Mouse (Mus musculus) MEL (cell line): Measurements from ENCODE around the gene Pabpc1l. TPM values are rescaled to one million over a fixed set of nuclear protein-coding genes. Genes with fewer than 3 reads are reported as not detected.
"Not testable (repeated sequence)": the region's sequence is repeated elsewhere in the genome, so short reads cannot be mapped to it uniquely, and the experiment has no call there.

Experiments used
- DNase-seq: peaks from one replicate; pipeline ENCODE4 v3.0.0; 2011; ENCODE audit warnings: low read depth, low spot score
- H3K27ac ChIP-seq: 2 replicates; pipeline ENCODE4 v1.5.1; 2012; ENCODE audit warnings: low read depth, mild to moderate bottlenecking, control low read depth, low read length, moderate library complexity; ENCODE audit not compliant: control insufficient read depth
- H3K27me3 ChIP-seq, 2 experiments: fragments of 150-350 bp in 1 of 2; sonication (generic) in 1 of 2; 2 replicates each; pipeline ENCODE4 v1.6.1; 2012; ENCODE audit warnings: low read length in 2 of 2, mild to moderate bottlenecking in 2 of 2, improper control_type of control experiment in 1 of 2, moderate library complexity in 1 of 2; ENCODE audit not compliant: insufficient read depth in 2 of 2, control insufficient read depth in 1 of 2
- H3K36me3 ChIP-seq, 2 experiments: 2 replicates each; pipeline ENCODE4 v1.6.1; 2012 to 2014; ENCODE audit warnings: low read length in 2 of 2, improper control_type of control experiment in 1 of 2, inconsistent platforms in 1 of 2, mild to moderate bottlenecking in 1 of 2; ENCODE audit not compliant: insufficient read depth in 2 of 2, control insufficient read depth in 1 of 2
- H3K4me1 ChIP-seq, 2 experiments: fragments of 150-350 bp in 1 of 2; sonication (generic) in 1 of 2; 2 replicates each; pipeline ENCODE4 v1.6.1; 2012; ENCODE audit warnings: low read length in 2 of 2, improper control_type of control experiment in 1 of 2, mild to moderate bottlenecking in 1 of 2; ENCODE audit not compliant: insufficient read depth in 2 of 2, control insufficient read depth in 1 of 2
- H3K4me3 ChIP-seq, 2 experiments: fragments of 150-350 bp in 1 of 2; sonication (generic) in 1 of 2; 2 replicates each; pipeline ENCODE4 v1.5.1; 2012; ENCODE audit warnings: low read depth in 2 of 2, low read length in 2 of 2, mild to moderate bottlenecking in 2 of 2, moderate library complexity in 2 of 2, control low read depth in 1 of 2, improper control_type of control experiment in 1 of 2; ENCODE audit not compliant: control insufficient read depth in 1 of 2, insufficient read depth in 1 of 2
- H3K79me2 ChIP-seq: 2 replicates; pipeline ENCODE4 v1.6.1; 2012; ENCODE audit warnings: mild to moderate bottlenecking, low read length, moderate library complexity; ENCODE audit not compliant: control insufficient read depth, poor library complexity, insufficient read depth
- H3K9ac ChIP-seq: 2 replicates; pipeline ENCODE4 v1.6.1; 2012; ENCODE audit warnings: low read depth, mild to moderate bottlenecking, control low read depth, low read length, moderate library complexity; ENCODE audit not compliant: control insufficient read depth, poor library complexity, severe bottlenecking
- H3K9me3 ChIP-seq: fragments of 150-350 bp; sonication (generic); replicated peaks from 2 replicates; pipeline ENCODE4 v1.6.1; 2012; ENCODE audit warnings: mild to moderate bottlenecking, low read length, improper control_type of control experiment, moderate library complexity; ENCODE audit not compliant: insufficient read depth
- CHD2 ChIP-seq: IDR thresholded peaks from 2 replicates; pipeline ENCODE4 v1.6.1; 2011; ENCODE audit warnings: low read length, improper control_type of control experiment
- ELF1 ChIP-seq: IDR thresholded peaks from 2 replicates; pipeline ENCODE4 v1.6.1; 2014; ENCODE audit warnings: low read depth, mild to moderate bottlenecking, inconsistent platforms, low read length, improper control_type of control experiment, moderate library complexity
- EP300 ChIP-seq, 2 experiments: IDR thresholded peaks; 2 replicates each; pipeline ENCODE4 v1.6.1; 2011; ENCODE audit warnings: improper control_type of control experiment in 2 of 2, low read length in 2 of 2, low read depth in 1 of 2, mild to moderate bottlenecking in 1 of 2
- GABPA ChIP-seq: IDR thresholded peaks from 2 replicates; pipeline ENCODE4 v1.6.1; 2012; ENCODE audit warnings: low read depth, mild to moderate bottlenecking, inconsistent platforms, low read length, improper control_type of control experiment, moderate library complexity
- HCFC1 ChIP-seq: IDR thresholded peaks from 2 replicates; pipeline ENCODE4 v1.6.1; 2012; ENCODE audit warnings: low read depth, mild to moderate bottlenecking, inconsistent platforms, low read length, improper control_type of control experiment, moderate library complexity
- JUND ChIP-seq: IDR thresholded peaks from 2 replicates; pipeline ENCODE4 v1.6.1; 2011; ENCODE audit warnings: low read depth, mild to moderate bottlenecking, improper control_type of control experiment, low read length
- MAX ChIP-seq: IDR thresholded peaks from 2 replicates; pipeline ENCODE4 v1.6.1; 2011; ENCODE audit warnings: low read length, improper control_type of control experiment
- MAZ ChIP-seq: IDR thresholded peaks from 2 replicates; pipeline ENCODE4 v1.6.1; 2012; ENCODE audit warnings: low read depth, mild to moderate bottlenecking, inconsistent platforms, low read length, improper control_type of control experiment
- MXI1 ChIP-seq: IDR thresholded peaks from 2 replicates; pipeline ENCODE4 v1.6.1; 2011; ENCODE audit warnings: mild to moderate bottlenecking, low read depth, low read length, improper control_type of control experiment
- MYB ChIP-seq: IDR thresholded peaks from 2 replicates; pipeline ENCODE4 v1.6.1; 2011; ENCODE audit warnings: mild to moderate bottlenecking, low read depth, low read length, improper control_type of control experiment
- MYC ChIP-seq: IDR thresholded peaks from 2 replicates; pipeline ENCODE4 v1.6.1; 2011; ENCODE audit warnings: low read depth, mild to moderate bottlenecking, low read length, improper control_type of control experiment, moderate library complexity
- NELFE ChIP-seq: IDR thresholded peaks from 2 replicates; pipeline ENCODE4 v1.6.1; 2011; ENCODE audit warnings: low read depth, low read length, improper control_type of control experiment
- NRF1 ChIP-seq: IDR thresholded peaks from 2 replicates; pipeline ENCODE4 v1.6.1; 2014; ENCODE audit warnings: low read depth, mild to moderate bottlenecking, inconsistent platforms, low read length, improper control_type of control experiment, moderate library complexity; ENCODE audit not compliant: poor library complexity, insufficient read depth, severe bottlenecking
- POLR2A ChIP-seq, 2 experiments: IDR thresholded peaks; 2 replicates each; pipeline ENCODE4 v1.6.1; 2011 to 2012; ENCODE audit warnings: low read length in 2 of 2, mild to moderate bottlenecking in 2 of 2, control low read depth in 1 of 2, improper control_type of control experiment in 1 of 2, low read depth in 1 of 2, moderate library complexity in 1 of 2; ENCODE audit not compliant: control insufficient read depth in 1 of 2, insufficient read depth in 1 of 2, poor library complexity in 1 of 2
- POLR2AphosphoS2 ChIP-seq: IDR thresholded peaks from 2 replicates; pipeline ENCODE4 v1.6.1; 2011; ENCODE audit warnings: low read length, improper control_type of control experiment
- POLR2AphosphoS5 ChIP-seq: IDR thresholded peaks from 2 replicates; pipeline ENCODE4 v1.6.1; 2012; ENCODE audit warnings: low read depth, borderline replicate concordance, mild to moderate bottlenecking, inconsistent platforms, low read length, moderate library complexity, mixed read lengths
- SIN3A ChIP-seq: IDR thresholded peaks from 2 replicates; pipeline ENCODE4 v1.6.1; 2012; ENCODE audit warnings: low read length, improper control_type of control experiment, inconsistent platforms
- SMC3 ChIP-seq: IDR thresholded peaks from 2 replicates; pipeline ENCODE4 v1.6.1; 2011; ENCODE audit warnings: low read depth, low read length, improper control_type of control experiment
- TBP ChIP-seq: IDR thresholded peaks from 2 replicates; pipeline ENCODE4 v1.8.0; 2011; ENCODE audit warnings: low read depth, low read length, improper control_type of control experiment
- UBTF ChIP-seq: IDR thresholded peaks from 2 replicates; pipeline ENCODE4 v1.6.1; 2012; ENCODE audit warnings: low read depth, mild to moderate bottlenecking, inconsistent platforms, low read length, improper control_type of control experiment, moderate library complexity, borderline replicate concordance; ENCODE audit not compliant: insufficient read depth
- USF1 ChIP-seq: IDR thresholded peaks from 2 replicates; pipeline ENCODE4 v1.6.1; 2014; ENCODE audit warnings: low read depth, mild to moderate bottlenecking, inconsistent platforms, low read length, improper control_type of control experiment, moderate library complexity
- ZC3H11A ChIP-seq: IDR thresholded peaks from 2 replicates; pipeline ENCODE4 v1.6.1; 2012; ENCODE audit warnings: low read depth, mild to moderate bottlenecking, inconsistent platforms, low read length, improper control_type of control experiment
- ZKSCAN1 ChIP-seq: IDR thresholded peaks from 2 replicates; pipeline ENCODE4 v1.6.1; 2012; ENCODE audit warnings: low read depth, mild to moderate bottlenecking, inconsistent platforms, low read length, improper control_type of control experiment, moderate library complexity
- ZMIZ1 ChIP-seq: IDR thresholded peaks from 2 replicates; pipeline ENCODE4 v1.6.1; 2012; ENCODE audit warnings: low read depth, mild to moderate bottlenecking, inconsistent platforms, low read length, improper control_type of control experiment, moderate library complexity
- polyA plus RNA-seq, 2 experiments: library from polyadenylated mRNA; stranded (reverse) in 1 of 2; unstranded in 1 of 2; fragments of >175 nt in 1 of 2; fragments of >200 nt in 1 of 2; gene quantifications; 2 replicates each; pipeline versions ENCODE4 v1.2.1 to v1.2.4; 2012; ENCODE audit warnings: low replicate concordance in 2 of 2, low read depth in 1 of 2; ENCODE audit not compliant: insufficient read length in 2 of 2, insufficient read depth in 1 of 2, missing spikeins in 1 of 2
- total RNA-seq: library from RNA; depleted of rRNA; stranded (reverse); fragments of 300-350 nt; gene quantifications from 2 replicates; pipeline ENCODE4 v1.2.3, GENCODE M21; 2012

Gene Pabpc1l
- total and polyA plus RNA-seq, 3 experiments: 0.27 to 0.40 TPM; not detected in 1

- no peaks in the 10 kb centered on the region for H3K27me3 ChIP-seq
- peak within 1 kb of the TSS; percentile 89 for H3K9ac ChIP-seq
- TF ChIP-seq TBP (no peak), HCFC1 (no peak), NELFE (no peak), MAZ (0 out of 2 replicates have a peak, but pooled peaks have one; percentile 12), ZKSCAN1 (no peak), UBTF (0 out of 2 replicates have a peak, but pooled peaks have one; percentile 62), JUND (no peak), SMC3 (no peak), MYC (peak; percentile 14; the same call in 1 of the 2 replicates), GABPA (no peak), ELF1 (no peak), SIN3A (peak; percentile 40; the same call in 1 of the 2 replicates), POLR2AphosphoS5 (no peak)
- no peaks in the 10 kb centered on the region for H3K9me3 ChIP-seq
- H3K4me3 ChIP-seq: peak within 1 kb of the TSS; percentile 86 to 89
- H3K79me2 ChIP-seq: peaks cover 46% of the 10 kb centered on the region
- peak within 1 kb of the TSS; percentile 62 for H3K27ac ChIP-seq
- peaks cover 3 to 24% of the 10 kb centered on the region in 2 experiments for H3K36me3 ChIP-seq
- peaks cover 0 to 18% of the 10 kb centered on the region in 2 experiments; a peak in 3 of 4 replicates for H3K4me1 ChIP-seq
- DNase-seq: peak; percentile 71
These were observed 45.0 kb downstream of the Pabpc1l start, which contains the start of gene Stk4 for GRCm38 (mm10) chr2:164070142-164070764. Gene Stk4, plus strand, starts transcription at chr2:164070322.

DNA sequence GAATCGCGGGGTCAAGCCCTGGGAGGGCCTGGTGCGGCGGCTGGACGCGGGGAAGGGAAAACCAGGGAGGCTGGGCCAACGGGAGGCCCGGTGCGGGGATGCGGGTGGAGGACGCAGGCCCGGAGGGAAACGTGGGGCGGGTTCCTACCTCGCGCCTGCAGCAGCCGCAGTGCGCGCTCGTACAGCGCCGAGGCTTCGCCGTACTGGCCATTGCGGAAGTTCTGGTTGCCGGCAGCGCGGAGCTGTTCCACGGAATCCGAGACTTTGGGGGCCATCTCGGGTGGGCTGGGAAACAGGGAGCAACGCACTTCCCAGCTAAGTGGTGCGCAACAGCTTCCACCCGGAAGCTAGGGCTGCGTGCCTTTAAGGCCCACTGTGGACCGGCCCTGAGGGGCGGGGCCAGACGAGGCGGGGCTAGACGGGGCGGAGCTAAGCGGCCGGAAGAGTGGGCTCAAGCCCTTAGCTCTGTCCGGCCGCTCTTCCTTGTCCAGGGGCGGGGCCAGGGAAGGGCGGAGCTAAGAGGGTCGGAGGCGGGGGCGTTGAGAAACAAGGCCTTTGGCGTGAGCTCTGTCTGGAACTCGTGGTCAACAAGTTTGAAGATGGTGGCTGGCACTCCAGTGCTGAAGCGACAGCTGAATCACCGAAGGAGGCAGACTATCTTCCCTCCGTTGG lies 45.7 kb downstream of the Pabpc1l start, which contains the start of gene Tomm34:
Gene Tomm34, minus strand, starts transcription at position 405 of the 672 bp plus-strand sequence.
- H3K27me3 ChIP-seq: no peaks in the 10 kb centered on the region

GRCm38 (mm10) chr2:164071437-164071820 lies 46.2 kb downstream of the Pabpc1l start:
- H3K27ac ChIP-seq: peak overlapping the region; percentile 63
- H3K4me3 ChIP-seq: peak overlapping the region; percentile 21 to 44; a peak in 3 of 4 replicates
- H3K27me3 ChIP-seq, H3K9me3 ChIP-seq, DNase-seq: not testable (repeated sequence)
- H3K36me3 ChIP-seq: peaks cover 6 to 32% of the 10 kb centered on the region in 2 experiments
- peak overlapping the region; percentile 68 for H3K9ac ChIP-seq
- peaks cover 56% of the 10 kb centered on the region for H3K79me2 ChIP-seq
- peaks cover 0 to 25% of the 10 kb centered on the region in 2 experiments for H3K4me1 ChIP-seq

More for the DNA sequence above, 45.7 kb downstream of the Pabpc1l start, which contains the start of gene Tomm34:
- H3K9me3 ChIP-seq: no peaks in the 10 kb centered on the region
- peak within 1 kb of the TSS; percentile 63 for H3K27ac ChIP-seq
- peaks cover 2 to 26% of the 10 kb centered on the region in 2 experiments for H3K36me3 ChIP-seq
- peak within 1 kb of the TSS; percentile 89 for H3K9ac ChIP-seq
- H3K79me2 ChIP-seq: peaks cover 51% of the 10 kb centered on the region
- peak within 1 kb of the TSS; percentile 86 to 89 for H3K4me3 ChIP-seq
- peak; percentile 96 for DNase-seq
- H3K4me1 ChIP-seq: peaks cover 0 to 22% of the 10 kb centered on the region in 2 experiments
- TF ChIP-seq MAX: peak; percentile 84; the same call in 1 of the 2 replicates
- peak; percentile 64 for TF ChIP-seq MXI1
- peak; percentile 9; the same call in 1 of the 2 replicates for TF ChIP-seq USF1
- TF ChIP-seq NELFE: peak; percentile 95
- TF ChIP-seq ELF1: peak; percentile 97
- peak; percentile 87 for TF ChIP-seq POLR2AphosphoS2
- TF ChIP-seq MAZ: peak; percentile 51; the same call in 1 of the 2 replicates
- TF ChIP-seq EP300 (IDR thresholded peaks at IDR 0.05; ENCODE audit: low read depth in 1 of 2, low read length in 2 of 2): no peak; a peak in 1 of 4 replicates
- TF ChIP-seq MYC: peak; percentile 53; the same call in 1 of the 2 replicates
- TF ChIP-seq SIN3A: peak; percentile 55
- TF ChIP-seq MYB: no peak
- no peak for TF ChIP-seq ZC3H11A
- peak; percentile 92 to 97 for TF ChIP-seq POLR2A (IDR thresholded peaks at IDR 0.05; ENCODE audit: control insufficient read depth in 1 of 2, insufficient read depth in 1 of 2, low read depth in 1 of 2, low read length in 2 of 2, poor library complexity in 1 of 2)
- TF ChIP-seq HCFC1: peak; percentile 73
- TF ChIP-seq CHD2: no peak
- TF ChIP-seq TBP: peak; percentile 94
- TF ChIP-seq NRF1: no peak
- TF ChIP-seq ZMIZ1: peak; percentile 74
- TF ChIP-seq GABPA: no peak
- TF ChIP-seq, all 39 proteins: peak for 13
